Comparison of ENCODE assay signal across 7 mouse cellular contexts in the genomic region with DNA sequence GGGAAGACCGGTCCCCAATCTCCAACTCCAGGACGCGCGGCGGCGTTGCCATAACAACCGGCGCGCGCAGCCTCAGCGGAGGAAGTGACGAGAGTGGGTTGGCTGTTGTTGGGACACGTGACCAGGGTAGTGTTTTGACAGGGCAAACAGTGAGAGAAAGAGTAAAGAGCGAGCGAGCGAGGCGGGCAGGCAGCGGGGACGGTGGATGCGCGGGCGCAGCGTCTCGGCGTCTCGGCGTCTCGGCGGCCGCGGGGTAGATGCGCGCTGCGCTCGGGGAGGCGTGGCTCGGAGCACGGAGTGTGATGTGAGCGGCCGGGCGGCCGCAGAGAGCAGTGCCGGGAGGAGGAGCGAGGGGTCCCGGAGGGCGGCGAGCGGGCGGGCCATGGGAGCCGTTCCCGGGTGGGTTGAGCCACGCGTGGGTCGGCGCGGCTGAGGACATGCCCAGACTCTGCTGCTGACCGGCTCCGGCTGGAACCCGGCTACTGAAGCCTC. TPM values are rescaled to one million over a fixed set of nuclear protein-coding genes. Genes with fewer than 3 reads are reported as not detected.
DNase-seq lines count a peak whose midpoint lies in the region; ATAC-seq lines count a peak whose summit lies in the region.

Fam214a (plus strand) TSS at position 129 of the 492 bp plus-strand sequence.

- intact Hi-C loops in gastrocnemius, postnatal 36 days (cut with DNase I), result loop anchor here (1.0 to 5.0 kb wide), 4 partner anchors 22 to 49 kb away; no protein-coding TSS in a partner anchor
- intact Hi-C loops in left cerebral cortex, postnatal 25 days (cut with DNase I), result loop anchor here (1.0 to 5.0 kb wide), 2 partner anchors 23 to 46 kb away; no protein-coding TSS in a partner anchor

- no peaks in the 10 kb centered on the region for H3K27me3 ChIP-seq in intestine, embryonic 15.5 days (replicated peaks)
- no peaks in the 10 kb centered on the region for H3K27me3 ChIP-seq in midbrain, embryonic 10.5 days (ENCODE audit: low read depth, poor library complexity, severe bottlenecking)

- DNase-seq in adrenal gland, adult (ENCODE audit: inconsistent age in 2 of 2, low spot score in 1 of 2), result peak; percentile 96 to 99
- peak; percentile 96 for DNase-seq in embryo, embryonic 10 days (ENCODE audit: low spot score)
- DNase-seq in gastrocnemius, postnatal 36 days, result peak; percentile 85 to 86
- peak; percentile 98 to 99 for DNase-seq in left cerebral cortex, postnatal 25 days (ENCODE audit: low spot score in 2 of 2)
- peak; percentile 95 for DNase-seq in midbrain, embryonic 10.5 days (ENCODE audit: low spot score)
- DNase-seq in right cerebral cortex, postnatal 4 days, result peak; percentile 91

- peak within 1 kb of the TSS; percentile 74 for H3K9ac ChIP-seq in intestine, embryonic 15.5 days

- 0% methylated on average over 53 of the region's 59 CpGs for WGBS in intestine, embryonic 15.5 days
- WGBS in midbrain, embryonic 10.5 days, result under 1% methylated on average over 59 of the region's 59 CpGs

- no peaks in the 10 kb centered on the region for H3K9me3 ChIP-seq in intestine, embryonic 15.5 days
- peaks cover 3% of the 10 kb centered on the region; the same call in 1 of the 2 replicates for H3K9me3 ChIP-seq in midbrain, embryonic 10.5 days (replicated peaks)

- H3K27ac ChIP-seq in intestine, embryonic 15.5 days, result peak within 1 kb of the TSS; percentile 90
- H3K27ac ChIP-seq in midbrain, embryonic 10.5 days (replicated peaks), result peak within 1 kb of the TSS; percentile 91

- peak; percentile 96 for ATAC-seq in intestine, embryonic 15.5 days

- no peaks in the 10 kb centered on the region for H3K36me3 ChIP-seq in intestine, embryonic 15.5 days
- peaks cover 4% of the 10 kb centered on the region; the same call in 1 of the 2 replicates for H3K36me3 ChIP-seq in midbrain, embryonic 10.5 days

- peak within 1 kb of the TSS; percentile 80 for H3K4me2 ChIP-seq in intestine, embryonic 15.5 days (replicated peaks)

- peak within 1 kb of the TSS; percentile 76 for H3K4me3 ChIP-seq in intestine, embryonic 15.5 days (replicated peaks)
- H3K4me3 ChIP-seq in midbrain, embryonic 10.5 days, result peak within 1 kb of the TSS; percentile 90

- H3K4me1 ChIP-seq in intestine, embryonic 15.5 days (replicated peaks), result no peaks in the 10 kb centered on the region
- H3K4me1 ChIP-seq in midbrain, embryonic 10.5 days, result peaks cover 20% of the 10 kb centered on the region

RNA-seq across cellular contexts. Expression of gene Fam214a, which starts in this region (rescaled TPM):
- 10 to 100 TPM; 20.3 to 30.3 TPM for total RNA-seq in gastrocnemius, postnatal 36 days (2021)
- 6.4 and 7.8 TPM in 2 replicates for polyA plus RNA-seq in intestine, embryonic 15.5 days (2015; fragmentation: Nextera tagmentation; extraction: Ambion mirVana)
- total RNA-seq in left cerebral cortex, postnatal 25 days (2021), result 10 to 100 TPM; 34.3 to 39.3 TPM
- 7.7 and 13.2 TPM in 2 replicates for polyA plus RNA-seq in midbrain, embryonic 10.5 days (2016; fragmentation: Nextera tagmentation; extraction: Ambion mirVana)

Comparison
In these comparisons a context has a peak if more than half of its experiments do, and no peak if none do; other contexts are left out.
1. Peak in every context shown above with its lines: DNase-seq, ATAC-seq, H3K4me3 ChIP-seq and H3K27ac ChIP-seq.